Mouse (Mus musculus) lung, postnatal 0 days (tissue): Measurements from ENCODE around the gene Polr3e.
A peak's percentile ranks its signal among the peaks of the same experiment; 100 is the strongest.

Experiments
- CTCF ChIP-seq: IDR thresholded peaks from 2 replicates; pipeline ENCODE4 v1.5.1; 2016; ENCODE audit warnings: antibody characterized with exemption, mild to moderate bottlenecking
- EP300 ChIP-seq: IDR thresholded peaks from 2 replicates; pipeline ENCODE4 v1.6.1; 2016; ENCODE audit warnings: antibody characterized with exemption, mild to moderate bottlenecking, control low read depth

- TF ChIP-seq CTCF: peak; percentile 36
- TF ChIP-seq EP300: no peak
Observed at GRCm38 (mm10) chr7:120960601-120961000, 43.1 kb downstream of the Polr3e start.
